Mouse (Mus musculus): ENCODE measurements at regions not wholly inside any gene's neighbourhood (a gene's known extent, or its start where the extent isn't known, plus 50 kb on each side); places are given as distances from the start of the nearest gene placed in this dataset.

DNA sequence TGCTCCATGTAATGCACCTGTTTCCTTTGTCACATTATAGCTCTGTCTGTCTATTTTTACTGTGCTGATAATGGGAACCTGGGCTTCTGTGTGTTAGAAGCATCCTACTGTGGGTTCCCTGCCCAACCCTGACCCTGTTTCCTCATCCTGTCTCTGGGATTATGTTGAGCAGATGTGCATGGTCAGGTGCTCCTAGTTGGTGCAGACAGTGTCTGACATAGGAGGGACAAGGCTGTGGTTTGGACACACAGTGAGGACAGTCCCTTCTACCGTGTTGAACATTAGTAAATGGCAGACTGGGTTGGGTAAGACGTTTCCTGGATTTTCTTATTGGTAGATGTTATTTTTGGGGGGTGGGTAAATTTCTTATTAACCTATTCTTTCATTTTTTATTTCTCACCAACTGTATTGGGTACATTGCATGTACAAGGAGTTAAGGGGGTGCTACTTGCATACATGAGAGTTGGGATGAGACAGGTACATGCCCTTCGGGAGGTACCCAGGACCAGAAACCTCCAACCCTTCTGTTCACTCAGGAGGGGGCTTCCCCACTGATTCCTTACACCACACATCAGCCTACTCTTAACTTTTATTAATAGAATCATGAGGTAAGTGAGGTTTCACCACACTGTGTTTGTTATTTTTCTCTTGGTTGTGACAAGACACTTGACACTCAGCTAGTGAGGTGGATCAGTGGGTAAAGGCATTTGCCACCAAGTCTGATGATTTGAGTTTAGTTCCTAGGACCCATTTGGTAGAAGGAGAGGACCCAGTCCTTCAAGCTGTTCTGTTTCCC, 97.1 kb downstream of the Tpra1 start:
- Histone ChIP-seq H3K4me1 (ENCODE audit: control insufficient read depth, insufficient read depth, low read length) (peaks cover 1% of the 10 kb centered on the region), H3K79me2 (replicated peaks; ENCODE audit: control insufficient read depth, insufficient read depth, low read length) (no peaks in the 10 kb centered on the region), H3K27ac (no peak overlapping the region), H3K9ac (ENCODE audit: low read depth, low read length) (no peak overlapping the region), H3K36me3 (ENCODE audit: control insufficient read depth, insufficient read depth, low read length) (no peaks in the 10 kb centered on the region), H3K4me3 (no peak overlapping the region), H3K27me3 (ENCODE audit: control insufficient read depth, insufficient read depth, low read length) (no peaks in the 10 kb centered on the region)
- WGBS = 87% methylated on average over 3 of the region's 3 CpGs
- TF ChIP-seq EP300 (IDR thresholded peaks at IDR 0.05; ENCODE audit: insufficient read depth, low read depth, low read length) (no peak), POLR2A (IDR thresholded peaks at IDR 0.05; ENCODE audit: insufficient read depth, low read depth, low read length) (no peak), CTCF (IDR thresholded peaks at IDR 0.05) (no peak)
- intact Hi-C loops (cut with DNase I) = no loop called here
- DNase-seq = no peak

DNA sequence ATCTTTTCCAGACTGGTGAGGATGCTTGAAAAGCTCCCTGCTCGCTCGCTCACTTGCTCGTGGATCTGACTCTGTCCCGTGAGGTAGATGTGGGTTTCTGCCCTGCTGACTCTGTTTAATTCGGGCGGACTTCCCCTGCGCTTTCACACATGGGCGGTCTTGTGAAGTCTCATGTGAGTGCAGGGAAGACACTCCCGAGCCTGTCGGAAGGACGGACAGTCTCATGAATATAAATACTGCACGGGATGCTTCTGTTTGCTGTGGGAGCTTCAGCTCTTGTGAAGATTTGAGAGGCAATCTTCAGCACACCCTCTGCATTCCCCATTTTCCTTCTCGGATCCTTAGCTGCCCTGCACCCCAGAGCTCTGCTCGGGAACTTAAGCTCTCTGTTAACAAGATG, 98.3 kb downstream of the Tpra1 start:
- Histone ChIP-seq H3K4me3 (no peak overlapping the region), H3K27ac (no peak overlapping the region), H3K9ac (ENCODE audit: low read depth, low read length) (no peak overlapping the region), H3K36me3 (ENCODE audit: control insufficient read depth, insufficient read depth, low read length) (no peaks in the 10 kb centered on the region), H3K27me3 (ENCODE audit: control insufficient read depth, insufficient read depth, low read length) (no peaks in the 10 kb centered on the region), H3K4me1 (ENCODE audit: control insufficient read depth, insufficient read depth, low read length) (peaks cover 1% of the 10 kb centered on the region), H3K79me2 (replicated peaks; ENCODE audit: control insufficient read depth, insufficient read depth, low read length) (no peaks in the 10 kb centered on the region)
- 41% methylated on average over 14 of the region's 14 CpGs for WGBS
- TF ChIP-seq POLR2A (IDR thresholded peaks at IDR 0.05; ENCODE audit: insufficient read depth, low read depth, low read length) (no peak), EP300 (IDR thresholded peaks at IDR 0.05; ENCODE audit: insufficient read depth, low read depth, low read length) (no peak)
- intact Hi-C loops (cut with DNase I) = no loop called here
- DNase-seq = peak; percentile 35

DNA sequence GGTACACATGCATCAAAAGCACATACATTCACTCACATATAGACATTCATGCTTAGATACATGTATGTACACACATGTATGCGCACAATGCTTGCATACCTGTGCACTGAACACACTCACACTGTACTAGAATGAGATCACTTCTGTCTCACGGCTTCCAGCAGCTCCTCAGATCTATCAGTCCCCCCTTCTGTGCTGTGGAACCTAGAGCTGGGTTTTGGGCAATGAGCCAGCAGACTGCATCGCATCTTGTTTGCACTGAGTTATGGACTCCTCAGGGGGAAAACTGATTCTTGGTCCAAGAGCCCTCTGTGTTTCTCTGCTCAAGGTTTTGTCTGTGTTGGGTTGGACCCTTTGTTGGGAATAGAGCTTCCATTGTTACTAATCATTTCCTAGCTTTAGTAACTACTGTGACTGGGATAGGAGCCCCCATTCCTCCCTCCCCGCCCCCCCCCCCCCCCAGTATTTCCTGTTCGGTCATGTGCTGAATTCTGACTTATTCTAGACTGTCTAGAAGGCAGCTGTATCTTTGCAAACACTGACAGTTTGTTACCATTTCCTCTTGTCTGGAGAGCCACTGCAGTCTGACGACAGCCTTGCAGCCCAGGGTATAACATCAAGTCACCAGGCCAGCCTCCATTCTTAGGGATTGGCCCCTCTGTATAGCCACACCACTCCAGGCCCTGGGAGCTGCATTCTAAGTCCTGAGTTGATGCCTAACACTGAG, 101.3 kb downstream of the Tpra1 start:
- no peak overlapping the region for H3K27ac ChIP-seq
- intact Hi-C loops (cut with DNase I) = no loop called here
- TF ChIP-seq EP300 (IDR thresholded peaks at IDR 0.05; ENCODE audit: insufficient read depth, low read depth, low read length) (no peak), POLR2A (IDR thresholded peaks at IDR 0.05; ENCODE audit: insufficient read depth, low read depth, low read length) (no peak), CTCF (IDR thresholded peaks at IDR 0.05) (no peak)

GRCm38 (mm10) chr6:89005094-89005493, 103.0 kb downstream of the Tpra1 start:
- Histone ChIP-seq H3K27me3 (ENCODE audit: control insufficient read depth, insufficient read depth, low read length) (no peaks in the 10 kb centered on the region), H3K79me2 (replicated peaks; ENCODE audit: control insufficient read depth, insufficient read depth, low read length) (no peaks in the 10 kb centered on the region), H3K36me3 (ENCODE audit: control insufficient read depth, insufficient read depth, low read length) (no peaks in the 10 kb centered on the region), H3K9ac (ENCODE audit: low read depth, low read length) (no peak overlapping the region), H3K4me3 (no peak overlapping the region), H3K27ac (no peak overlapping the region), H3K4me1 (ENCODE audit: control insufficient read depth, insufficient read depth, low read length) (peaks cover 6% of the 10 kb centered on the region)
- intact Hi-C loops (cut with DNase I) = no loop called here
- 42% methylated on average over 4 of the region's 4 CpGs for WGBS
- no peak for DNase-seq
- no peak for TF ChIP-seq POLR2A (IDR thresholded peaks at IDR 0.05; ENCODE audit: insufficient read depth, low read depth, low read length)
- TF ChIP-seq CTCF (IDR thresholded peaks at IDR 0.05) = peak; percentile 47

More for the DNA sequence above, 101.3 kb downstream of the Tpra1 start:
- Histone ChIP-seq H3K9ac (ENCODE audit: low read depth, low read length) (no peak overlapping the region), H3K4me1 (ENCODE audit: control insufficient read depth, insufficient read depth, low read length) (peaks cover 1% of the 10 kb centered on the region), H3K79me2 (replicated peaks; ENCODE audit: control insufficient read depth, insufficient read depth, low read length) (no peaks in the 10 kb centered on the region), H3K4me3 (no peak overlapping the region), H3K27me3 (ENCODE audit: control insufficient read depth, insufficient read depth, low read length) (no peaks in the 10 kb centered on the region), H3K36me3 (ENCODE audit: control insufficient read depth, insufficient read depth, low read length) (no peaks in the 10 kb centered on the region)
- no peak for DNase-seq
- WGBS = 40% methylated on average over 6 of the region's 6 CpGs

DNA sequence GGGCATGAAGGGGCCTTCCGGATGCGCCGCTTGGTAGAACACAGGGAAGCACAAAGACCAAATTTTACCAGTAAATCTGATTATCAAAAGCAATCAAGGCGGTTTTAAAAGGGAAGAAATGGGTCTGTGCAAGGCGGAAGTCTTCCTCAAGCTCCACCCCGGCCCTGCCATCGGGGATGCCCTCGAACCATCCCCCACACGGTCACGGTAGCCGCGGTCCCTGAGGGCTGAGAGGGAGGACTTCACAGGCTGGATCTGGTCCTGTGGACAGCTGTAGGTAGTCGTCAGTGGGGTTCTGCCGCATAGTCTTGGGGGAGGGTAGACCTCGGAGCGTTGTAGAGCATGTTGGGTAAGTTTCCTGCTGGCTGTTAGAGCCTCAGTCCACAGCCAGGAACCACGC, 104.9 kb downstream of the Tpra1 start:
- Histone ChIP-seq H3K79me2 (replicated peaks; ENCODE audit: control insufficient read depth, insufficient read depth, low read length) (no peaks in the 10 kb centered on the region), H3K9ac (ENCODE audit: low read depth, low read length) (no peak overlapping the region), H3K27me3 (ENCODE audit: control insufficient read depth, insufficient read depth, low read length) (no peaks in the 10 kb centered on the region), H3K36me3 (ENCODE audit: control insufficient read depth, insufficient read depth, low read length) (no peaks in the 10 kb centered on the region), H3K4me1 (ENCODE audit: control insufficient read depth, insufficient read depth, low read length) (peaks cover 6% of the 10 kb centered on the region), H3K4me3 (no peak overlapping the region), H3K27ac (no peak overlapping the region)
- TF ChIP-seq CTCF (IDR thresholded peaks at IDR 0.05) = no peak
- intact Hi-C loops (cut with DNase I) = no loop called here
- 55% methylated on average over 17 of the region's 17 CpGs for WGBS
- no peak for DNase-seq

DNA sequence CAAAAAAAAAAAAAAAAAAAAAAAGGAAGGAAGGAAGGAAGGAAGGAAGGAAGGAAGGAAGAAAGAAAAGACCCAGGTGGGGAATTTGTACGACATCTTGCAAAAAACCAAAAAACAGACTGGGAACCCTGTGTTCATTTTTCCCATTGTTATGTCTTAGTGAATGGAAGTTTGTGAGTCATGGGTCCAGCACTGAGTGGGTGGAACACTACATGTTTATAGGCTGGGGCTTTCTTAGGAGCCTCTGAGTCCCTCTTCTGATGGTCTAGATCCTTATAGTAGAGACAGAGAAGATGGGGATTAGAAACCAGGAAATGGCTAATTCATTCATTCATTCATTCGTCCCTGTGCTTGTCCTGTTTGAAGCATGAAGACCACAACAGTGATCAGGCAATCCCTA, 105.5 kb downstream of the Tpra1 start:
- no peaks in the 10 kb centered on the region for H3K36me3 ChIP-seq (ENCODE audit: control insufficient read depth, insufficient read depth, low read length)
- H3K79me2 ChIP-seq (replicated peaks; ENCODE audit: control insufficient read depth, insufficient read depth, low read length) = no peaks in the 10 kb centered on the region
- no peak overlapping the region for H3K9ac ChIP-seq (ENCODE audit: low read depth, low read length)
- no peaks in the 10 kb centered on the region for H3K27me3 ChIP-seq (ENCODE audit: control insufficient read depth, insufficient read depth, low read length)
- no peak for TF ChIP-seq EP300 (IDR thresholded peaks at IDR 0.05; ENCODE audit: insufficient read depth, low read depth, low read length)
- DNase-seq = no peak
- WGBS = 57% methylated on average over 2 of the region's 2 CpGs
- H3K4me1 ChIP-seq (ENCODE audit: control insufficient read depth, insufficient read depth, low read length) = peaks cover 6% of the 10 kb centered on the region
- no peak overlapping the region for H3K4me3 ChIP-seq
- intact Hi-C loops (cut with DNase I) = no loop called here
- no peak overlapping the region for H3K27ac ChIP-seq
